Mouse (Mus musculus) right cerebral cortex, postnatal 10 days (tissue): ENCODE measurements around the gene Rap1b.

Source experiments
- DNase-seq, 2 experiments: peaks; one replicate each; pipeline ENCODE4 v3.0.0; 2021; ENCODE audit warnings: low spot score in 2 of 2

Rap1b gene

DNA sequence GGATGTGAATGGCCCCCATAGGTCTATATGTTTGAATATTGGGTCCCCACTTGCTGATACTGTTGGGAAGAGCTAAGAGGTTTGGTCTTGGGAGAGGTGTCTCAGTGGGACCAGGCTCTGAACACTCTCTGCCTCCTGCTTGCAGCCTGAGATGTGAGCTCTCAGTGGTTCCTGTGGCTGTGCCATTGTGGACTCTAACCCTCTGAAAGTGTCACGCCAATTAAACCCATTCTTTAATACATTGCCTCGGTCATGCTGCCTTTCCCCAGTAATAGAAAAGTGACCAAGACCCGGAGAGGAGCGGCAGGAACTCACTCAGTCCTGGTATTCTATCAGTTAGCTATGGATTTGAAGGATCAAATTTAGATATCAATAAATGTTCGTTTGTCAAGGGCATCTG lies 12.4 kb upstream of the Rap1b start:
- DNase-seq, result no peak

DNA sequence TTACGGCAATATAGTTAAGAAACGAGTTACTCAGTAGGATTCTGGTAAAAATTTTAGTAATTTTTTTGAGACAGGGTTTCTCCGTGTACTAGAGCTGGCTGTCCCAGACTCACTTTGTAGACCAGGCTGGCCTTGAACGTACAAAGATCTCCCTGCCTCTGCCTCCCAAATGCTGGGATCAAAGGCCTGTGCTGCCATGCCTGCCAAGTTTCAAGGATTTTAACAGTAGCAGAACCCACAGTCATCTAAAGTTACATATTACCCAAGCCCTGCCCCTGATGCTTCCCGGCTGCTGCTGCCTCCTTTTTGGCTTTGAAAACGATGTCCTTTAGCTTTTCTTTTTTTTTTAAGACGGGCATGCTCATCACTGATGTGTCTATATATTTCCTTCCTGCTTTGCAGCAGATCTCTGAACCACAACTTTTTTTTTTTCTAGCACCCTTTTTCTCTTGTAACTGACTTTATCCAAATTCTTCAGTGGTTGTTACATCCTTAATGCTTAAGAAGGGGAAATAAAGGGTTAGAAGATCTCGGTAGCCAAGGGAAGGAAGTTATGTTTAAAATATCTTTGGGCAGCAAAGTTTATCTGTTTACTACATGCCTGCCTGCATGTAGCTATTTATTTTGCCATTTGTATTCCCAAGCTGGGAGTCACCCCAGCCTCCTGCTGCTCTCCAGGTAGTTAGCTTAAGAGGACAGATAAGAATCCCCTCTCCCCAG lies 10.3 kb upstream of the Rap1b start:
- DNase-seq, result peak in 1 of 2 experiments; percentile 11

DNA sequence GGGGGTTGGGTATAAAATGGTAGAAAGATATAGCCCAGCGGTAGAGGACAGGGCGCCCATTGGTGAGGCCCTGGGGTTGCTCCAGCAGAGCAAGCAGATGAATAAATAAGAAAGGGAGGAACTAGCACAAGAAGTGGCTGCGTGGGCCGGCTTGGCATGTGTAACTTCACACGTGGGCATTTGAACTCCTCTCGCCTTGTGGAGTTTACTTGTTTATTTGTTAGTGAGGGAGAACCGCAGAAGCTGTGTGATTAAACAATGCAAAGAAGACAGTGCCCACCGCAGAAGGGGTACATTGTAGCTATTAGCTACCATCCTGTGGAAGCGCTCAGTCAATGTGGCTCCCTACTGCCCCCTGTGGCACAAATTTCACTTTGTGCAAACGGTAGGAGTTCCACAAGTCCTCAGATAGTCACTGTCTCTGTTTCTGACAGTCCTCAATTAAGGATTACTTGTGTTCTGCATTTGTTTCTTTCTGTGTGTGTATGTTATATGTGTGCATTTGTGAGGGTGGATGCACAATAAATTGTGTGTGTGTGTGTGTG lies 6.9 kb upstream of the Rap1b start:
- peak in 1 of 2 experiments; percentile 17 for DNase-seq

DNA sequence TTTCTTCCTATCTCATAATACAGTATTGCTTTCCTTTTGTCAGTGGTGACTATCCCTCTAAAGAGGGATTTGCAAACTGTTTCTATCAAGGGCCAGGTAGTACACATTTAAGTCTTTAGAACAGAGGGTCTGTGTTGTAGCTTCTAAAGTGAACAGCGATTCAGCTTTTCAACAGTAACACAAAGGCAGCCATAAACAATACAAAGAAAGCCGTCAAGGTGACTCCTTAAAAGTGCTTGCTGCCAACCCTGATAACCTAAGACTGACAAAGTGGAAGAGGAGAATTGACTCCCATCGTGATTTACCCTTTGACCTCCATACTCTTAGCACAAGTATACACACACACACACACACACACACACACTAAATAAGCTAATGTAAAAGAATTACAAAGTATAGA lies 3.1 kb upstream of the Rap1b start:
- no peak for DNase-seq

DNA sequence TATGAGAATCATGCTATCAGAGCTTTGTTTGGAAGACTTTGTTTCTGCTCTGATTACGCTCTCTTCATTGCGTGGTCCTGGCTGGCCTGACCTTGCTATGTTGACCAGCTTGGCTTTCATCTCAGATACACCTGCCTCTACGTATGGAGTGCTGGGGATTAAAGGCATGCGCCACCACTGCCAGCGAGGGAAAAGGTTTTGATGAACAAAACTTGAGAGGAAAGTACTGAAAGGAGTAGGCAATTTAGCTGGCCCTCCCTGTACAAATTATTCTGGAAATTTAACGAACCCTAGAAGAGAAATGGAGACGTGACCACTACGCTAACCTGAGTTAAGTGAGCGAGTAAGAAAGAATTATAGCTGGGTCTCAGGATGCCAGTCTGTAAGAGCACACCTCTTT lies 961 bp upstream of the Rap1b start:
- DNase-seq, result no peak

DNA sequence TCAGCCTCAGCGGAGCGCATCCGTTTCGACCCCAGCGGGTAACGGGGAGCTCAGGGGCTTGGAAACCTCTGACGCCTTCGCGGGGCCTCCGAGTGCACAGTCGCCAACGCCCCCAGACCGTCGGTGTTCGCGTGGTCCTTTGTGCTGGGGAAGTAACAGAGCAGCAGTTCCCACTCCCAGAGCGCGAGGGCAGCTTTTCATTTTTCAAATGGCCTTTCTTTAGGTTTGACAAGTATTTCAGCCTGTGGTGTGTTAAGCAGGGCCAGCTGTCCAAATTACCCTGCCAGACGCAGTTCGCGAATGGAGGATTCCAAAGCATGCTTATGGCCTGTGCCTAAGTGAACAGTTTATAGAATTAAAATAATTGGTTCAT lies 411 bp upstream of the Rap1b start:
- no peak for DNase-seq

DNA sequence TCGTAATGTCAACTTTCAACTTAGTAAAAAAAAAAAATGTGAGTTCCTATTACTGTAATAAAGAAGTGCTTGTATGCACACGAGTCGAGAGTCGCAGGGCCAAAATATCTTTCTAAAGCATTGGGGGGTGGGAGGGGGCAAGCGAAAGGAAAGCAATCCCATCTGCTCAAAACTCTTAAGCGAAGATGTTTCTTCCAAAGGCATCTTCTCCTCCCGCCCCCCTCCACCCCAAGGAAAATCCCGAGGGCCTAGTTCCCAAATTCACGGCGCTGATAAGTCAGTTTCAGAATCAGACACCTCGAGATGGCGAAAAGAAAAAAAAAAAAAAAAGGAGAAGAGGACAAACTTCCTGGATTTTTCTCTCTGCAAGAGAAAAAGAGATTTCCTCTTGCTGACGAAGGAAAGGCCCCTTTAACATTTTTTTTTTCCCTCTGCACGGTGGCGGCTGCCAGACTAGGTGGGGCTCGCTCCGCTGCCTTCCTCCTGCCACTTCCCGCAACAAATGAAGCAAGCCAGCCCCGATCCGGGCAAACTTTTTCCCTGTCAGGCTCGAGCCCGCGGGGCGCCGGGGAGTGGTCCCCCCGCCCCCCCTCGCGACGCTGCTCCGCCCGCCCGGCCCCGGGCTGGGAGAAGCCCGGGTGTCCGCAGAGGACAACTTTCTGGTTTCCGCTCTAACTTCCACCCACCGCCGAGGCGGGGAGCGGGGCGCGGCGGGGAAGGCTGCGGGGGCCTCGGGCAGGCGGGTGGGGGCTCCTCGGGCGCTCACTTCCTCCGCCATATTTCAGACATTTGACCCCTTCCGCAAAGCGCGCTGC lies 846 bp downstream of the Rap1b start:
- DNase-seq, result peak; percentile 74 to 80

DNA sequence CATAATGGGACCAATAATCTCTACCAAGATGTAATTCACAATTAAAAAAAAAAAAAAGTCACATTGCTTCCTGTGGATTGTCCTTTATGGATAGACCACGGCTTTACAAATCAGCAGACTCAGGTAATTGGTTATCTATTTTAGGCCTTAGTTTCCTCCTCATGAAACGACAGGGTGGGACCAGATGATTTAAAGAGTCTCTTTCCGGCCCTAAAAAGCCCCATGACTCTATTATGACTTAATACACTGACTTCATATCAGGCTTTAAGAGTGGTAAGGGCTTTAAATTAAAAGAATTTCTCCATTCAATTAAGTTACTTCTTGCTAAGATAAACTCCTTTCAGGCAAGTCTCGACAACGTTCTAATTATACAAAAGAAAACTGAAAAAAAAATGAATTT lies 1.6 kb downstream of the Rap1b start:
- no peak for DNase-seq

DNA sequence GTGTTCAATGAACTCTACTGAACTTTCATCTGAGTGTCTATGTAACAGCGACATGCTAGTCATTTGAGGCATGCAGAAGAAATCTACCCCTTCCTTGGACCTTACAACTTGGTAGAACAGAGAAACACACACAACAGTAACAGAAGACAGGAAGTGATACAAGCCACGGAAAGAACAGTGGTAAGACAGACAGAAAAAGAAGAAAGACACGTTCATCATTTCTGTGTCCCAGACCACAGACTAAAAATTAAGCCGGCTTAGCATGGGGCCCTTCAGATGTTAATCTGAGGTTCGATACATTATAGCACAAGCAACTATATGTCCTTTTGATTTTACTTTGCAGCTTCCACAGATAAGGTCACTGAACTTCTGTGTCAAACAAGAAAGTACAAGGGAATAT lies 2.1 kb downstream of the Rap1b start:
- DNase-seq, result no peak

DNA sequence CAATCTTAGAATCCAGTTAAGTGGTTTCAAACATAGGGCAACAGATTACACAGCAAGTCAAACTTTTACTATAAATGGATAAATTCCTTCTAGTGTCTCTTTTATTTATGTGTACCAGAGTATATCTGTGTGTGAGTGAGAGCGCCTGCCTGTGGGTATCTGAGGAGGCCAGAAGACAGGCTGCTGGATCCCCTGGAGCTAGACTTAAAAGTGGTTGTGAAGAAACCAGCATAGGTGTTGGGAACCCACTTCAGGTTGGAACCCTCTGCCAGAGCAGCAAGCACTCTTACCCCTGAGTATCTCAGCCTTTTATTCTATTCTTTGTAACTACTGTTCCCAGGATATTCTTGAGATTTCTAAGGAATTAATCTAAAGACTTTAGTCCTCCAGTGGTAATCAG lies 4.1 kb downstream of the Rap1b start:
- no peak for DNase-seq

DNA sequence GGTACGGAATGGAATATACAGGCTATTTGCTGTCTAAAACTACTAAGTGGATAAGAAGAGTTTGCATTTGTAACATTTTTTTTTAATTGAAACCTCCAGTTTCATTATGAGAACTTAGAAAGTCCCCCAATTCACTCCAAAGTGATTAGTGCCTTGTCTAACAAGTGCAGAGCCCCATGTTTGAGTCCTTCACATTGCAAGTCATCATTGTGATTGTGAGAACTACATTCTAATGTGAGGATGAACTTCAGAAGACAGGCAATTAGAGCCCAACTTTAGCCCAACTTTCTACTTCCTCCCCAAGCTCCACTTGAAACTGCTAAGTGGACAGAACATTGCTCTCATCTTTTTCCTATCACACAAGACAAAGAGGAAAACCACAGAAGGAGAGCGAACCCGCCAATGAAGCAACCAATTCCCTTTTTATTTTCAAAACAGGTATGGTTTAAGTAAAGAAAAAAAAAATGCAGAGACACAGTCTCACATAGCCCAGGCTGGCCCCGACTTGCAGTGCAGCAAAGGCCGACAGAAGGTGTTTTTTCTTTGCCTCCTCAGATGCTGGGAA lies 5.3 kb downstream of the Rap1b start:
- DNase-seq, result no peak

DNA sequence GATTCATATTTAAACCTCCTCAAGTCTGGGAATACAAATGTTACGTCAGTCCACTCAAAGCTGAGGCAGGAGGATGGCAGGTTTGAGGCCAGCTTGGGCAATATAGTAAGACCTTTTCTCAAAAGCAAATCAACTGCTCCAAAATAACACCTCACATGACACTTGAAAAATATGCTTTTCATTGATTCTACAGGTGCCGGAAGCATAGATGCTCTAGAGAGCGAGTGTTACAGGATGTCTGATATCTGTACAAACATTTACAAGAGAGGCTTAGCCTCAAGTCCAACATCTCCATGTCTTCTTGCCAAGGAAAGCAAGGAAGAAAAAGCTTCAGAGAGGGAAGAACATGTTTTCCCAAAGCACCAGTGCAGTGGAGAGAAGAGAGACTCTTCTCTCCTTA lies 6.1 kb downstream of the Rap1b start:
- DNase-seq, result no peak

DNA sequence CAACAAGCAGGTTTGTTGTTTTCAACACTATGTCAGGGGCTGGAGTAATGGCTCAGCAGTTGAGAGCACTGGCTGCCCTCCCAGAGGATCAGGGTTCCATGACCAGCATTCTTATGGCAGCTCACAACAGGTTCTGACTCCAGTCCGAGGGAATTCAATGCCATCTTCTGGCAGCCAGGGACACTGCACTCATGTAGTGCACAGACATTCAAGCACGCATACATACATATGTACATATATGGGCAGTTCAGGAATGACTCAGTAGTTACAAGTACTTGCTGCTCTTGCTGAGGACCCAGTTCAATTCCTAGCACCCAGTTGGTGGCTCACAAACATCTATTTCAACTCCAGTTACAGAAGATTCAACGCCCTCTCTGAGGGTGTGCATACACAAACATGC lies 6.9 kb downstream of the Rap1b start:
- DNase-seq, result no peak

DNA sequence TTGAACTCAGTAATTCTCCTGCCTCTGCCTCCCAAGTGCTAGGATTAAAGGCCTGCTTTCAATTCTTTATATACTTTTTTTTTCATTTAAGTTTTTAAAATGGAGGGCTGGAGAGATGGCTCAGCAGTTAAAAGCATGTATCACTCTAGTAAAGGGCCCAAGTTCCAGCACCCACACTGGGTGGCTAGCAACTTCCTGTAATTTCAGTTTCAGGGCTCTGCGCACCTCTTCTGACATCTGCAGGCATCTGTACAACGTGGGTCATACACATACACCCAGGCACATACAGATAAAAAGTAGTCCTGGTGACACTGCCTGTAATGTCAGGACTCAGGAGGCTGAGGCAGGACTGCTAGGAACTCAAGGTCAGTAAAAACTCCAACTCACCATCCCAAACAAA lies 9.5 kb downstream of the Rap1b start:
- no peak for DNase-seq

DNA sequence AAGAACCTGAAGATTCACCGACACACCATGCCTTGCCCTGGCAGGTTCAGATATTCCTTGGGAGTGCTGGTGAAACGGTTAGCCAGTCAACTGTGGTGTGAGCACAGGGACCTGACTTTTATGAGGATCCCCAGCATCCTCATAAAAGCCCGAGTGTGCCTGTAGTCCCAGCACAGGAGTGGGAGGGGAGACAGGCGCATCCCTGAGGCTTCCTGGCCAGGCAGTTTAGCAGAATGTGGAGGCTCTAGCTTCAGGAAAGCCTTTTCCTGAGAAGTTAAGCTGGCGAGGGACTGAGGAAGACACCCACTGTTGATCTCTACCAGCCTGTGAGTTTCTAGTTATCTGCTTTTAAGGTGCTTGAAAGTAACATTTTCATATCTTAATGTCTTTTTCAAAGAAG lies 10.4 kb downstream of the Rap1b start:
- DNase-seq, result no peak

DNA sequence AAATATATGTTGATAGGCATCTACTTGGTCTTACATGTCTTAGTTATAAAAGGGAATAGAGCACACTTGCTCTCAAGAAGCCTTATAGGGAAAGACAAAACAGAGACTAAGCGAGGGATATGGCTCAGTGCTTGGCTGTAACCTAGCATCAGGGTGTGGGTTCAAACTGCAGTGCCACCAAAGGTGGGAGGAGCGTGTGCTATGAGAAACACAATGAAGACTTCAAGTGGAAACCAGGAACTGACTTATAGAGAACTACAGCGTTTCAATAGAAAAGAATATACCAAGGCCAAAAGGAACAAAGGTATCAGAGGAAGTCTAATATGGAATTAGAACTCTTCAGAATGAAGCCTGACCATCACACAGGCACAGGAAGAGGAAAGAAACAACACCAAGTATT lies 15.0 kb downstream of the Rap1b start:
- DNase-seq, result no peak

DNA sequence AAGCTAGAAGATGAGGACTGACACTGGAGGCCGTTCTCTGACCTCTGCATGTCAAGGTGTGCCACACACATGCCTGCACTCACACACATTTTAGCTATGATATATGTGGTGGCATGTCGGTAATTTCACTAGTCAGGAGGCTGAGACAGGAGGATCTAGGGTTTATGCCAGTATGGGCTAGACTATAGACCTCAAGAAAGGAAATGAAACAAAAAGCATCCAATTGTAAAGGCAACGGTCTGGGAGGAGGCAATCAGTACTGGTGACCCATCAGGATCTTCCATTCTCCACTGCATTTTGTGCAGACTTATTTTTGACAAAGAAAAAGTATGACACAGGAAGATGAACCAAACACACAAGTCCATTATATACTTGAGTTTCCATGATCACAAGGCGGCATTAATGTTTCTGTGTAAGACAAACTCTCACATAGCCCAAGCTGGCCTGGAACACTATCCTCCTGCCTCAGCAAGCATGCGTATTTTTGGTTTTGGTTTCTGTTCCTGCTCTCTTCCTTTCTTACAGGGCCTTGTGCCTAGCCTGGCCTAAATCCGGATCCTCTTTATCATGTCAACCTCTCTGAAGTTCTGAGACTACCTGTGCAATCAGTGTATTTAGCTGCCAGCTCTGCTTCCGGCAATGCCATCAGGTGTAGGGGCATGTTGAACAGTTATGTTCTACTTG lies 16.2 kb downstream of the Rap1b start:
- DNase-seq, result no peak

DNA sequence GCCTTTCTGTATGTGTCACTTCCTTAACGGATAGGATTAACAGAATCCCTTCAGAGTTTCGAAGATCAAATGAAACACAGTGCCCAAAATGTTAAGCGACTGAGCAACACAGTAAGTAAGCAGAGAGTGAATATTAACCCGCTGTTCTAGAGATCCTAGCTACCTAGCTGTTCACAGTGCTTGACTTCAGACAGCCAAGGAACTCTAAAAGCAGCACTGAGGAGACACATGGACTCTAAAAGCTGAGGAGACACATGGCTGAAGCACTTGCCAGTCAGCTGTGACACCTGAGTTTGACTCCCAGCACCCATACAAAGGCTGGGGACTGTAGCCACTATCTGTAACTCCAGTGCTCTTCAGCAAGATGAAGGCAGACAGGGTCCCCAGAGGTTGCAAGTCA lies 16.8 kb downstream of the Rap1b start:
- no peak for DNase-seq

DNA sequence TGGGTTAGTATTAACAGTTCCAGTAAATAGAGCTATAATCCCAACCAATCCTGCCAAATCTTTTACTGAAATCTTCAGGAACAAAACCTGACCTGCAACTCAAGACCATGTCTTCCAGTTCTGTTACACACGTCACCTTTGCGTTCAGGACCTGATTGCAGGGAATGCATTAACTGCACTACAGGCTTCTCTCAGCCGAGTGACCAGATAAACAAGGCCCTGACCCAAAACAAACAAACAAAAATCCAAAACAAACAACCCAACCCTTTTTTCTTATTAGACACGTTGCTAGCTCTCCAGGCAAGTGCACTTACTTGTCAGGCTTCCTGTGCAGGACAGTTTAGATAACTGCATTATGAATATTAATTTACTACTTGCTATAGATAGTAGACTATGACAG lies 17.3 kb downstream of the Rap1b start:
- DNase-seq, result no peak

DNA sequence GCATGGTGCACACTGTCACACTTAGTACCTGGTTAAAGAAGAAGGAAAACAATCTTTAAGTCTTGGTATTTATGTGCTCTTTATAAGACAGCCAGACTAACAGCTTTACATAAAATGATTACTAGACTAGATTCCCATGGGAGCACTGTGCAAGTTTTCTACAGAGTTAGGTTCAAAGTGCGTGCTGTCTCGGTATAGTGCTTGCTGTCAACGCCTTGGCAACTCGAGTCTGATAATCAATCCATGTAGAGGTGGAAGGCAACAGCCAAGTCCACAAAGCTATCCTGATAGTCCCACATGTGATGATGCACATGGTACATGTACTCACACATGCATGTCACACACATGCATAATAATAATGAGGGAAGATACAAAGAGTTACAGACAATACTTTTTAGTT lies 21.2 kb downstream of the Rap1b start:
- no peak for DNase-seq

DNA sequence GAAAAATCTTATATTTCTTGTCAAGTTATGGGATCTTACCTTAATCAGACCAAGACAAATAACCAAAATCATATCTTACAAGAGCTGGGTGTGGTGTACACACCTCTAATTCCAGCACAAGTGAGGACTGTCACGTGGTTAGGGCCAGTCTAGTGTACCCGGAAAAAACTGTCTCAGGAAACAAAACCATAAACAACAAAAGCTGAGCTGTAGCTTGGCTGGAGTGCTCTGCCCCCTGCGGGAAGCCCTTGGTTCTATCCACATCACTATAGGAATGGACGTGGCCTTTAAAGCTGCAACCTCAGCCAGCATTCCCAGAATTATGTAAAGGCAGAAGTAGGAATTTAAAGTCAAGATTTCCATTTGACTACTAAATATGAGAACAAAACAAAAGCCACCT lies 21.7 kb downstream of the Rap1b start:
- no peak for DNase-seq

DNA sequence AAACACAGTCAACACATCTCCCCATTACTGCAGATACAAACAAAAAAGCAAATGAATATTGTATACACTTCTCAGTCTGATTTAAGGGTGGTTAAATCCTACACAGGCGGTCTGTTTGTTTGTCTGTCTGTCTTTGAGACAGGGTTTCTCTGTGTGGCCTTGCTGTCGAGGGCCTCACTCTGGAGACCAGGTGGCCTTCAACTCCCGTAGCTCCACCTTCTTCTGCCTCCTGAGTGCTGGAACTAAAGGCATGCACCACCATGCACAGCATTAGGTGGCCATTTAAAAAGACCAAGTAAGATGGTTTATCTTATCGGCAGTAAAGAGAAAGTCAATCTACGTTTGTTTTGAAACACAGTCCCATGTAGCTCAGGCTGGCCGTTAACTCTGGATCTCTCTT lies 22.5 kb downstream of the Rap1b start:
- DNase-seq, result no peak
